Mouse (Mus musculus): Measurements from ENCODE around the gene Sntb2. TPM values are rescaled to one million over a fixed set of nuclear protein-coding genes. Genes with fewer than 3 reads are reported as not detected.

Sntb2 gene
- polyA plus RNA-seq, 1 experiment from 2014 or later = 1.3 TPM

DNA sequence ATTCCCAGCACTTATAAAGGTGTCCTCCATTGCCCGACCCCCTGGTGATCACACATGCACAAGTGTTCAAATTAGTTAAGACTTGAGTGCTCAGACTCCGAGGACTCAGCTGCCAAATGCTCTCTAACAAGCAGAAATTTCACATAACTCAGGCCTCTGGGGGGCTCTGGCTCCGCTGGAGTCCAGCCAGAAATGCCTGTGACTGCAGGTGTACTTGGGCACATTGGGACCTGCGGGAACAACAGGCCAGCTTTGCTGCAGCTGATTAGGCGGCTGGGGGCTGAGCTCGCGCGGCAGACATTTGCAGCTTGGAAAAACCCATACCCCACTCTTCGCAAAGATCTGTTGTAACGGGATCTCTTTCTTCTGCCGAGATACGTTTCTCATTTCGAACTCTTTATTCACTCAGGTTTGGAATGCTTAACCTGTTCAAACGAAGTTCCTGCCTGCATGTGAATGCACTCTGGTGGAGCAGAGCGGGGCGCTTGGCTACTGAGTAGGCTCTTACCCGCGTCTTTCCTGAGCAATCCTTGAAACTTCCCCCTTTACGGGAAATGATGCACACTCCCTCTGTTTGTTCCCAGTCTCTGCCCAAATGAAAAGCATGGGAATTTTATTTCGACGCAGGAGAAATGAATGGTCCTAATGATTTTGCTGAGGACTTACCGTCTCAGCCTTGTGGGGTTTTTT lies 3.0 kb upstream of the Sntb2 start:
- no peak for ATAC-seq (ENCODE audit: insufficient read depth)
- Histone ChIP-seq H3K9ac (no peak overlapping the region), H3K9me3 (replicated peaks) (no peaks in the 10 kb centered on the region), H3K27me3 (peaks cover 54% of the 10 kb centered on the region), H3K36me3 (replicated peaks) (no peaks in the 10 kb centered on the region), H3K4me1 (replicated peaks) (peaks cover 23% of the 10 kb centered on the region), H3K27ac (replicated peaks) (no peak overlapping the region), H3K4me3 (replicated peaks) (0 out of 2 replicates have a peak overlapping the region, but pooled peaks have one; percentile 3), H3K4me2 (peak overlapping the region; percentile 45)
- WGBS (ENCODE audit: insufficient replicate concordance) = 16% methylated on average over 22 of the region's 22 CpGs

DNA sequence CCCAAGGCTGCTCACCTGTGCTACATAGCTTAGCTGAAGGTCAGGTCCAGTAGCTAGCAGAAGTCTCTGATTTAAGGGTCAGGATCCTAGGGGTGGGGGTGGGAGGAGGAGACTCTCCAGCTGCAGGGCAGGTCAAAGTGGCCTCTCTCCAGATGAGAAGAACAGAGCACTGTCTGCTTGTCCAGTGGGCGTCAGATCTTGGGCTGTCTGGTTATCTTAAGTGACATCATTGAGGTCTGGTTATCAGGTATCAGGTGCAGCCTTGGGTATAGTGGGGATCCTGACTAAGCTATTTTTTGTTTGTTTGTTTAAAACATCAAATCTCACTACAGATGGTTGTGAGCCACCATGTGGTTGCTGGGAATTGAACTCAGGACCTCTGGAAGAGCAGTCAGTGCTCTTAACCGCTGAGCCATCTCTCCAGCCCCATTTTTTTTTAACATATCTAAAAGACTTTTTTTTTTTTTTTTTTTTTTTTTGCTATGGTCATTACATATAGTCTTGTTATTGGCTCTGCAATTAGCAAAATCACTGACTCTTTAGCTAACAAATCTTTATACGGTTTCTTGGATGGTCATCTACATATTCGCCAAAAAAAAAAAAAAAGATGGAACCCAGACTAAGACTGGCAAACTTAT lies 1.9 kb upstream of the Sntb2 start:
- no peak for ATAC-seq (ENCODE audit: insufficient read depth)
- H3K36me3 ChIP-seq (replicated peaks) = no peaks in the 10 kb centered on the region
- no peak overlapping the region for H3K27ac ChIP-seq (replicated peaks)
- H3K4me2 ChIP-seq = no peak overlapping the region
- H3K9me3 ChIP-seq (replicated peaks) = no peaks in the 10 kb centered on the region
- peaks cover 63% of the 10 kb centered on the region for H3K27me3 ChIP-seq
- WGBS (ENCODE audit: insufficient replicate concordance) = 59% methylated on average over 4 of the region's 4 CpGs
- no peak overlapping the region for H3K9ac ChIP-seq
- H3K4me1 ChIP-seq (replicated peaks) = peaks cover 28% of the 10 kb centered on the region
- no peak overlapping the region for H3K4me3 ChIP-seq (replicated peaks)

GRCm38 (mm10) chr8:106934226-106934977 lies 1.1 kb upstream of the Sntb2 start:
- Histone ChIP-seq H3K9me3 (replicated peaks) (no peaks in the 10 kb centered on the region), H3K4me1 (replicated peaks) (peaks cover 28% of the 10 kb centered on the region), H3K36me3 (replicated peaks) (no peaks in the 10 kb centered on the region), H3K27ac (replicated peaks) (no peak overlapping the region), H3K4me2 (no peak overlapping the region), H3K9ac (no peak overlapping the region), H3K27me3 (peaks cover 66% of the 10 kb centered on the region), H3K4me3 (replicated peaks) (no peak overlapping the region)
- no peak for ATAC-seq (ENCODE audit: insufficient read depth)
- whole genome bisulfite sequencing (ENCODE audit: insufficient replicate concordance) = 62% methylated on average over 16 of the region's 16 CpGs

DNA sequence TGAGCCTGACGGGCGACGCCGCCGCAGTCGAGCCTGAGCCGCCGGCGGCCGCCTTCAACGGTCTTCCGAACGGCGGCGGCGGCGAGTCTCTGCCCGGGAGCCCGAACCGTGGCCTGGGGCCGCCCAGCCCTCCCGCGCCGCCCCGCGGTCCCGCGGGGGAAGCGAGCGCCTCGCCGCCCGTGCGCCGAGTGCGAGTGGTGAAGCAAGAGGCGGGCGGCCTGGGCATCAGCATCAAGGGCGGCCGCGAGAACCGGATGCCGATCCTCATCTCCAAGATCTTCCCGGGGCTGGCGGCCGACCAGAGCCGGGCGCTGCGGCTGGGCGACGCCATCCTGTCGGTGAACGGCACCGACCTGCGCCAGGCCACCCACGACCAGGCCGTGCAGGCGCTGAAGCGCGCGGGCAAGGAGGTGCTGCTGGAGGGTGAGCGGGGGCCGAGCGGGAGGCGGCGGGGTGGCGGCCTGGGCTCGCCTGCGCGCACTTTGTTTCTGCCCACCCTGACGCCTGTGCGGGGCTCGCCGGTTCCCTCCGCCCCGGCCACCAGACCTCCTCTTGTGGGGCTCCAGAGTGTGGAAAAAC lies 438 bp downstream of the Sntb2 start:
- WGBS (ENCODE audit: insufficient replicate concordance) = under 1% methylated on average over 71 of the region's 76 CpGs
- Histone ChIP-seq H3K27me3 (peaks cover 66% of the 10 kb centered on the region), H3K36me3 (replicated peaks) (no peaks in the 10 kb centered on the region), H3K27ac (replicated peaks) (peak overlapping the region; percentile 39; the same call in 1 of the 2 replicates), H3K4me1 (replicated peaks) (peaks cover 28% of the 10 kb centered on the region), H3K4me2 (peak overlapping the region; percentile 86), H3K4me3 (replicated peaks) (peak overlapping the region; percentile 64), H3K9me3 (replicated peaks) (no peaks in the 10 kb centered on the region), H3K9ac (peak overlapping the region; percentile 55)
- peak; percentile 65 for ATAC-seq (ENCODE audit: insufficient read depth)

DNA sequence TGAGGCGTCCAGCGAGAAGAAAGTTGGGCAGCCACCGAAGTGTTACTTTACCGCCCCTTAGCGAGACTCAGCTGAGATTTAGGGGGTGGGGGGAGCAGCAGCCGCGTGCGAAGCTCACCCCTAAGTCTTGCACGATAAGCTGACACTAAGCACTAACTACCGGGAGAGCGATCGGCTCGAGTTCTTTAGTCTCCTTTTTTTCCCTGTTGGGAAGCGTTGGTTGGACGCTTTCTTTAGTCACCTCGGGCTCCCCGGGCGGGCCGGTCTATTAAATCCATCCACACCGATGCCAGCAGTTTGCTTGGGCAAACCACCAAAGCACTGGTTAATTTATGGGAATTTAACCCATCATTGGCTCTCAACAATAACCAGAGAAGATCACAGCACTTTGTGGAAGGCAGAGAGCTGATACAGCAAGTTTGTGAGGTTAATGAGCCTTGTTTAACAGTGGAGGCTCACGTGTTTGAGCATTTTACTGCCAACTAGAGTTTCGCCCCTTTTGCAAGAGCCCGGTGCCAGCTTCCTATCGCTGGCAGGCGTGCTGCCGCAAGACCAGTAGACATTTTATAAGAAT lies 1.0 kb downstream of the Sntb2 start:
- Histone ChIP-seq H3K4me3 (replicated peaks) (peak overlapping the region; percentile 64), H3K27ac (replicated peaks) (no peak overlapping the region), H3K9ac (peak overlapping the region; percentile 55), H3K4me2 (peak overlapping the region; percentile 86), H3K4me1 (replicated peaks) (peaks cover 28% of the 10 kb centered on the region), H3K27me3 (peaks cover 63% of the 10 kb centered on the region), H3K36me3 (replicated peaks) (no peaks in the 10 kb centered on the region), H3K9me3 (replicated peaks) (no peaks in the 10 kb centered on the region)
- WGBS (ENCODE audit: insufficient replicate concordance) = 2% methylated on average over 26 of the region's 26 CpGs
- no peak for ATAC-seq (ENCODE audit: insufficient read depth)

- no peak overlapping the region for H3K27ac ChIP-seq (replicated peaks)
- H3K9ac ChIP-seq = no peak overlapping the region
- peak overlapping the region; percentile 86 for H3K4me2 ChIP-seq
- H3K36me3 ChIP-seq (replicated peaks) = no peaks in the 10 kb centered on the region
- H3K4me3 ChIP-seq (replicated peaks) = peak overlapping the region; percentile 64
- peaks cover 28% of the 10 kb centered on the region for H3K4me1 ChIP-seq (replicated peaks)
- ATAC-seq (ENCODE audit: insufficient read depth) = no peak
- H3K27me3 ChIP-seq = peaks cover 59% of the 10 kb centered on the region
- no peaks in the 10 kb centered on the region for H3K9me3 ChIP-seq (replicated peaks)
- 55% methylated on average over 14 of the region's 14 CpGs for WGBS (ENCODE audit: insufficient replicate concordance)
Measured at GRCm38 (mm10) chr8:106937081-106937800, 1.7 kb downstream of the Sntb2 start.

GRCm38 (mm10) chr8:106941806-106942205 lies 6.3 kb downstream of the Sntb2 start:
- H3K9me3 ChIP-seq (replicated peaks) = no peaks in the 10 kb centered on the region
- H3K4me1 ChIP-seq (replicated peaks) = peaks cover 11% of the 10 kb centered on the region; the same call in 1 of the 2 replicates
- no peak overlapping the region for H3K4me3 ChIP-seq (replicated peaks)
- H3K9ac ChIP-seq = no peak overlapping the region
- H3K27me3 ChIP-seq = peaks cover 19% of the 10 kb centered on the region
- WGBS (ENCODE audit: insufficient replicate concordance) = 75% methylated on average over 3 of the region's 3 CpGs
- H3K36me3 ChIP-seq (replicated peaks) = no peaks in the 10 kb centered on the region
- no peak overlapping the region for H3K4me2 ChIP-seq
- ATAC-seq (ENCODE audit: insufficient read depth) = no peak
- H3K27ac ChIP-seq (replicated peaks) = no peak overlapping the region

- no peaks in the 10 kb centered on the region for H3K27me3 ChIP-seq
- no peak overlapping the region for H3K4me3 ChIP-seq (replicated peaks)
- no peaks in the 10 kb centered on the region for H3K36me3 ChIP-seq (replicated peaks)
- no peaks in the 10 kb centered on the region for H3K4me1 ChIP-seq (replicated peaks)
- 64% methylated on average over 3 of the region's 3 CpGs for WGBS (ENCODE audit: insufficient replicate concordance)
- ATAC-seq (ENCODE audit: insufficient read depth) = no peak
- no peak overlapping the region for H3K4me2 ChIP-seq
- no peak overlapping the region for H3K27ac ChIP-seq (replicated peaks)
- H3K9me3 ChIP-seq (replicated peaks) = no peaks in the 10 kb centered on the region
- no peak overlapping the region for H3K9ac ChIP-seq
Measured at GRCm38 (mm10) chr8:106943874-106944418, 8.4 kb downstream of the Sntb2 start.

DNA sequence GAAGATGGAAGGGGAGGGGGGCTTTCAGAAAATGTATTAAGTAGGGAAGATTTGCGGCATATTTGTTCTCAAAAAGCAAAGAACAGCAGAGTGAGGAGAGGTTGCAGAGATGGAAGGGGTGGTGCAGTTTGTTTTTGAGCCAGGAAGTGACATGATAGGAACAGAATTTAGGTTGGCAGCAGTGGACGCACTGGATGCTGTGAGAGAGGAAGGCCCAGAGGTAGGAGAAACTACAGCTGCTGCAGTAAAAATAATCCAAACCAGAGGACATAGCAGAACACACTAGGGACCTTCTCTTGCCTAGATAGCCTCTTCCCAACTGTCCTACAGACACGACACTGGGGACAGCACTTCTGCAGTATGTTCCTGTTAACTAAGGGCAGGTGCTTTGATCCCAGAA lies 9.2 kb downstream of the Sntb2 start:
- no peaks in the 10 kb centered on the region for H3K9me3 ChIP-seq (replicated peaks)
- ATAC-seq (ENCODE audit: insufficient read depth) = no peak
- H3K4me2 ChIP-seq = no peak overlapping the region
- H3K27ac ChIP-seq (replicated peaks) = no peak overlapping the region
- 58% methylated on average over 3 of the region's 3 CpGs for WGBS (ENCODE audit: insufficient replicate concordance)
- H3K4me1 ChIP-seq (replicated peaks) = no peaks in the 10 kb centered on the region
- H3K9ac ChIP-seq = no peak overlapping the region
- H3K4me3 ChIP-seq (replicated peaks) = no peak overlapping the region
- no peaks in the 10 kb centered on the region for H3K27me3 ChIP-seq
- no peaks in the 10 kb centered on the region for H3K36me3 ChIP-seq (replicated peaks)

DNA sequence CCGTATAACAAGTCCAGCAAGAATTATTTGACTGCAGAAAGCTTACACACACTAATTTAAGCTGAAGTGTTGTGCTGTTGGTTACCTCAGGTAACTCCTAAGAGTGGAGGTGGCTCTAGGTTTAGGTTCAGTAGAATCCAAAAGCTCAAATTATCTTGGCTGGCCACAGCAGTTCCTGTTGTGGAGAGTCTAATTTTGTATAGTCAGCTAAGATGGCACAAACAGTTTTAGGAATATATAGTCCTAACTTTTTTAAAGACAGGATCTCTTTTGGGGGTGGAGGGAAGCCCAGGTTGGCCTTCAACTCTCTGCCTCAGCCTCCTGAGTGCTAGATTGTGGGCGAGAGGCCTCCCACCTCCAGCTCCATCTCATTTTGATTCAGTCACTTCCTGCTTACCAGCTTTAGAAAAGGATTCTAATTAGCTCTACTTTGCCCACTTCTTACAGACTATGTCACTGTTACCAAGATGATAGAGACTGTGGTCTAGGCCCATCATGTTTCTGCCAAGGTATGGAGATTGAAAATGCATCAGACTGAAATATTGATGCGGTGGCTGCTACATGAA lies 13.2 kb downstream of the Sntb2 start:
- Histone ChIP-seq H3K4me3 (replicated peaks) (no peak overlapping the region), H3K36me3 (replicated peaks) (no peaks in the 10 kb centered on the region), H3K27me3 (no peaks in the 10 kb centered on the region), H3K9me3 (replicated peaks) (no peaks in the 10 kb centered on the region), H3K4me2 (no peak overlapping the region), H3K4me1 (replicated peaks) (no peaks in the 10 kb centered on the region), H3K27ac (replicated peaks) (no peak overlapping the region), H3K9ac (no peak overlapping the region)
- no peak for ATAC-seq (ENCODE audit: insufficient read depth)
- 69% methylated on average over 3 of the region's 3 CpGs for WGBS (ENCODE audit: insufficient replicate concordance)

All from liver, embryonic 15.5 days (tissue).